Mouse (Mus musculus): ENCODE measurements around the gene Gdf2. TPM values are rescaled to one million over a fixed set of nuclear protein-coding genes. Genes with fewer than 3 reads are reported as not detected.

Gdf2 gene
- not detected in 2 replicates for polyA plus RNA-seq (2012; rRNA removed)

GRCm38 (mm10) chr14:33940739-33941138 is at the start of gene Gdf2:
Gene Gdf2 (plus strand): TSS chr14:33941039.

DNA sequence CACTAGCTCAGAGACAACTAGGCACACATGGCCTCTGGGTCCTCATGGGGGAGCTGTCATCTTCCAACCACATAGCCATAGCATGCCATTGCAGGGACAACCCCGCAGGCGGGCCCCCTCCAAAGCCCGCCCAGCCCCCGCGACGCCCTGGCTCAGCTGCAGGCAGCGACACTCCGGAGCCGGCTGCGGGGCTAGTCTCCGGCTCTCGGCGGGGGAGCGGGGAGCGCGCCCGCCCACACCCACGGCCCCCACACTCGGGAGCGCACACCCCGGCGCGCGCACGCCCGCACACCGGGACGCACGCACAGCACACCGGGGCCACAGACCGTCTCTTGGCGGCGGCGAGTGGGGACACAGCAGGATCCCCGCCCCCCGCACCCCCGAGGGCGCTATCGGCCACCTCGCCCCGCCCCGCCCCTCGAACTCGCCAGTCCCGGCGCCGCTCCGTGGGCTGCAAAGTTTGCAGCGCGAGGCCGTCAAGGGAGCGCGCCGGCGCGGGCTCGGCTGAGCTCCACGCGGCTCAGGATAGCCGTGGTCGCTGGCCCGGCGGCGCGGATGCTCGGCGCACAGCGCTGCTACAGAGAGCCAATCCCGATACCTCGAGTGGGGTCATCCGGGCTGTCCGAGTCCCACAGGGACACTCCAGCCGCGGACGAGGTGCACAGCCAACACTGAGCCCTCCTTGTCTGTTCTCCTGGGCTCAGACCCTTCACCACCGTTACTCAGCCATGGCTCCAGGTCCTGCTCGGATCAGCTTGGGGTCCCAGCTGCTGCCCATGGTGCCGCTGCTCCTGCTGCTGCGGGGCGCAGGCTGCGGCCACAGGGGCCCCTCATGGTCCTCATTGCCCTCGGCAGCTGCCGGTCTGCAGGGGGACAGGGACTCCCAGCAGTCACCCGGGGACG is 17.4 kb upstream of the Gdf2 start, which contains the start of gene Gdf10:
Gene Gdf10, plus strand, starts transcription at position 420 of the 903 bp plus-strand sequence.

GRCm38 (mm10) chr14:33953761-33954160 is 12.9 kb downstream of the Gdf2 start, which contains the start of gene Rbp3:
Gene Rbp3 (plus strand): TSS chr14:33954003.

GRCm38 (mm10) chr14:33978604-33979059 is 37.8 kb downstream of the Gdf2 start, which contains the start of gene Zfp488:
Gene Zfp488 (minus strand): TSS chr14:33978764.

Other genes starting within 250 kb of the Gdf2 start
- 4.6 and 16.3 TPM in 2 replicates for gene Gdf10, start 17.5 kb upstream of the Gdf2 start, polyA plus RNA-seq (2012; rRNA removed)
- gene Rbp3, start 13.0 kb downstream of the Gdf2 start, polyA plus RNA-seq (2012; rRNA removed), result not detected in 2 replicates
- gene Zfp488, start 37.7 kb downstream of the Gdf2 start, polyA plus RNA-seq (2012; rRNA removed), result 0.53 and 0.86 TPM in 2 replicates
- not detected in 2 replicates for gene Gm30083, start 74.1 kb downstream of the Gdf2 start, polyA plus RNA-seq (2012; rRNA removed)
- not detected in 2 replicates for gene Gm5460, start 75.7 kb downstream of the Gdf2 start, polyA plus RNA-seq (2012; rRNA removed)
- not detected in 2 replicates for gene Antxrl, start 111.7 kb downstream of the Gdf2 start, polyA plus RNA-seq (2012; rRNA removed)
- gene Anxa8, start 144.9 kb downstream of the Gdf2 start, polyA plus RNA-seq (2012; rRNA removed), result 0.07 and 2.8 TPM in 2 replicates
- not detected in 2 replicates for gene A630023A22Rik, start 161.7 kb downstream of the Gdf2 start, polyA plus RNA-seq (2012; rRNA removed)
- gene Npy4r, start 211.4 kb downstream of the Gdf2 start, polyA plus RNA-seq (2012; rRNA removed), result 0.04 and 0.09 TPM in 2 replicates

Measured in central nervous system, embryonic 14 days (tissue).